Mouse (Mus musculus) adrenal gland, postnatal 14 days (tissue): ENCODE measurements around the gene Slit2. TPM values are rescaled to one million over a fixed set of nuclear protein-coding genes. Genes with fewer than 3 reads are reported as not detected.
A peak's percentile ranks its signal among the peaks of the same experiment; 100 is the strongest.

ENCODE experiments used
- DNase-seq: peaks from one replicate; pipeline ENCODE4 v3.0.0; 2021; ENCODE audit warnings: mixed read lengths
- total RNA-seq: library from RNA; stranded (reverse); gene quantifications from 2 replicates; pipeline ENCODE4 v1.2.3, GENCODE M21; 2021

Gene Slit2
- total RNA-seq, 1 experiment from 2014 or later: 15.2 TPM

DNA sequence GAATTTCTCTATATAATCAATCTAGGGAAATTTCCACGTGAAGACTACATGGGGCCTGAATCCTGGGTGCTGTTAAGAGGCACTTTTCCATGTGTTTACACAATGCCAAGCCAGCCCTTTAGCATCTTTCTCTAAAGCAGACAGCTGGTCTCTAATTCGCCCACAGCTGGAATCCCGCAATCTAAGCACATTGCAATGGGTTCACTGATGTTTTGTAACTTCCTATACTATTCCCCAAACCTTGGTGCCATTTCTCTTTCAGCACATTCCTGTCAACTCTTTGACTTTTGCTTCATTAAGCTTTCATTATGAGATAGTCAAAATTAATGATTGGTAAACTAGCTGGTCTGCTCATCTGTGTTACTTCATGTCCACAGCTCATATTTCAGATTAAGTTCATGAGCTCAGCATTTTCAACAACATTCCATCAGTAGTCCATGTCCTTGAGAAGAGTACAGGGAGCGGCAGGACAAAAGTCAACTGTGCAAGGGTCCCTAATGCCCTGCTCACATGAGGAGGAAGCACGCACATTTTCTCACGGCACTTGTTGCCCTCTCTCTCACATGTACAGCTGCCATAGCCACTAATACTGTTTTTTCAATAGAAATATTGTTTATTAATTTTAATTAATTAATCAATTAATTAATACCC, 247.6 kb downstream of the Slit2 start:
- DNase-seq: no peak

DNA sequence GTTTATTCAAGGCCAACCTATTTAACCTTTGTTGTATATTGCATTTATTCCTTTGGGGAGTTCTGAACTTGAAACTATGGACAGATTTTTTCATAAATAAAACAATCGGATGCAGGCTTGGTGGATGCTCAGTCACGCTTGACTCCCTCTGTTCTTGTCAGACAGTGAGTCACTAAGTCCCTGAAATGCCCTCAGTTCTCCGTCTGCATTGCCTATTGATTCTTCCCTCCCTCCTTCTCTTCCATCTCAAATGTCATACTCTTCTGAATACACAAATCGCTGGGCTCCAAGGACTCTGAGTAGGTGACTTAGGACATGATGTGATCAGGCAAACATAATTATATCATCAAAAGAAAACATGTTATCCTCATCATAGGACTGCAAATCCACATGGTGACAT, 251.8 kb downstream of the Slit2 start:
- DNase-seq: no peak

DNA sequence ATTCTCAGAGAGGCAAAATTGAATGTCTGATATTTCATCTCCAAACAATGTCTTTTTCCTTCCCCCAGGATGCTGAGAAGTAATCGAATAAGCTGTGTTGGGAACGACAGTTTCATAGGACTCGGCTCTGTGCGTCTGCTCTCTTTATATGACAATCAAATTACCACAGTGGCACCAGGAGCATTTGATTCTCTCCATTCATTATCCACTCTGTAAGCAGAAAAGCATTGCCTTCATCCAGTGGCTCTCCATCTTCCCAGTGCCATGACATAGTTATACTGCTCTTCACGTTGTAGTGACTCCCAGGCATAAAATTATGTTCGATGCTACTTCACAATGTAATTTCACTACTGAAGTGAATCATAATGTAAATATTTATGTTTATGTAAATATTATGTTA, 252.3 kb downstream of the Slit2 start:
- DNase-seq: no peak

DNA sequence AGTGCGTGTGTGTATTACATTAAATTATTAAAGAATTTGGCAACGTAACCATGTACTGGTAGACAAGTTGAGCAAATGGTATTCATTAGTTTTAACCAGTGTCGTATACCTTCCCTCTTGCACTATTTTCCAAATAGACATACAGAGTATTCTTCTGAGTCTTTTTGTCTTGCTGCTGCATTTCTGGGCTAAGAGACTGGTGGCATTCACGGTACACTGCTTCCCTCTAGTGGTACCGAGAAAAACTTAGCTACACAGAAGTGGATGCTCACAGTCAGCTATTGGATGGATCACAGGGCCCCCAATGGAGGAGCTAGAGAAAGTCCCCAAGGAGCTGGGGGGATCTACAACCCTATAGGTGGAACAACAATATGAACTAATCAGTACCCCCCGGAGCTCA, 257.8 kb downstream of the Slit2 start:
- DNase-seq: peak; percentile 18

DNA sequence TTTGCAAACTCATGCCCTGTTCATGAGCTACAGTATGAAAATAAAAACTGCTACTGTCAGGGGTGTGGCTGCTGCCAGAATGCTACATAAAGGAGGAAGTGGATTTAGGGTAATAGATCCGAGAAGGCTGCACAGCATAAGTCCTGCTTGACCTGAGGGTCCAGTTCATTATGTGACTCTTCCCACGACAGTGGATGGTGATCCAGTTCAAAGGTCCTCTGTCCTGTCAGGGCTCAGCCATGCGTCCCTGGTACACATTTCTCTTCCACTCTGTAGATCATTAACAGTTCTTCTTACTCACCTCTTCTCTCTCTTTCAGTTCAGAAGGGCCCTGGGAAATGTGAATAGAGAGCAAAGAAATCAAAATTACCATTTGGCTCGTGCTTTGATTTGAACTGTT, 265.4 kb downstream of the Slit2 start:
- DNase-seq: no peak

DNA sequence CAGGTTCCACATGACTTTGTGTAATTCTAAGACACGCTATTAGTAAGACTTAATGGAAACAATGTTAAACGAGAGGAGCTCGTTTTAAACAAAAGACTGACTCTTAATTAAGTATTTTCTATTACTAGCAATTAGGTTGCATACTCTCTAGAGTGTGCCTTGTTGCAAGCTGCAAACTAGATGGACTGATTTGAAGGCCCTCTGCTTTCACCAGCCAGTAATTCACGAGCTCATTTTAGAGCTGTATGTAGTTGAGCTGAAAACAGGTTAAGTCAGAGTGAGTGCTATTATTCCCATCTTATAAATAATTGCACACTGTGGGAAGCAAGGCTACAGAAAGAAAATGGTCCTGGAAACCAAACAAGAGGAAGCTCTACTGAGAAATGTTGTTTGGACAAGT, 294.6 kb downstream of the Slit2 start:
- no peak for DNase-seq

DNA sequence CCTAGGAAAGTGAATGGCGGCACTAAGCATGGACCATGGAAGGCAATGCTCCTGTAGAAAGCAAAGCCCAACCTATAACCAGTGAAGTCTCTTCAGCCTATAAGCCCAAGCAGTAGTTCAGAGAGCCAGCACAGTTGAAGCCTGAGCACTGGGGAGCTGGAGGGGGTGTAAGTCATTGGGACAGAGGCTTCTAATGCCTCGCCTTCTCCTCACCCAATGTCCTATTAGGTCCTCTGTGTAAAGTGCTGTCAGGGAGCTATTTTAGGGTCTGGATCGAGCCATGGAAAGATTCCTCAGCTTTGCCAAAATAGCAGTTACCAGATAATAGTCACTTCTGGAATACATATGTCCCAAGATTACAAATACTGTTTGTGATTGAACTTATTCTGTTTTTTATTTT, 318.2 kb downstream of the Slit2 start:
- DNase-seq: no peak

DNA sequence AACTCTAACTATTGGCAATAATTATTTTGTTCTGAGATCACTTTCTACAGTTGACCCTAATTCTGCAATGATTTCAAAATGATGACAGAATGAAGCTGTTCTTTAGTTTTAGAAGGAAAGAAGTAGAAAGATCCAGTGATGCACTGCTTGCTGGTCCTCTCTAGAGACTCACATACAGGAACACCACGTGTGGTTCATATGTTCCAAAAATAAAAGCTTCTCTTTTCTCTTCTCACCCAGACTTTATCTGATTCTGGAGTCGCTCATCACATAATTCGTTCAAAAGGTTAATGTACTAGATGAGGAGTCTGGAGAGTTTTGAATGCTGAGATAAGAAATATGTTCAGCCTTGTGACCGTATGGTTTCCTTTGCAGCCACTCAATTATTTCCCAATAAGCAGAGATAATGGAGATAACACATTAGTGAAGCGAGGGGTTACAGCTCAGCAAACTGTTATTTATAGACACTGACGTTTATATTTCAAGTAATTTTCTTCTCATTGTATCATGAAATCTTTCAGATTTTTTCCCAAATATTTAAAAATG, 332.2 kb downstream of the Slit2 start:
- no peak for DNase-seq

DNA sequence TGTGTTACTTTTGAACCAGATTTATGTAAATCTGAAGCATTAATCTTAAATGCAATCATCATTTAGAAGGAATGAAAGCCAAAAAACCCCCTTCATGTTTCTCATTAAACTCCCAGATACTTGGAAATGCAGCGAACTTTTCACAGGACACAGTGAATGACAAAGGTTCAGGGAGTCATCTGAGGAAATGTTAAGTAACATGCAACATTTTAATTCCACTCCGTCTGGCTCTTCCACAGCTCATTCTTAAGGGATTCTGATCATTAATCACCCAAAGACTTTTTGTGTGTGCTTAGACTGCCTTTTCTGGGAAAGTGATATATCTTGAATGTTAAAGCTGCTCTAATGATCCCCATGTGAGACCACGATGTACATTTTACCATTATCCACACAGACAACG, 337.7 kb downstream of the Slit2 start:
- no peak for DNase-seq

DNA sequence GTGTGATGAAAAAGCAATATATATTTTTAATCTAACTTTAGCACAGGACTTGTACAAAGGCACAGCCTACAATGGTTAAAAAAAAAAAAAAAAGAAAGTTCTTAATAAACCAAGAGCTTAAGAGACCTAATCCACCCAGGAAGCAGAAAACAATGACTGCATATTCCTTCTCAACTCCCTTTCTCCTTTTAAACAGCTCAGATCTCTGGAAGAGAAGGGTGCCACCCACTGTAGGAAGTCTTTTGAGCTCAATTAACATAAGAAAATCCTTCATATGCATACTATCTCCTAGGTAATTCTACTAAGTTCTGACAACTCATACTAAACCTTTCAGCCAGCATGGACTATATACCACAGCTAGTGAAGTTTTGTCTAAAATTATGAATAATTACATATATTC, 343.3 kb downstream of the Slit2 start:
- no peak for DNase-seq

DNA sequence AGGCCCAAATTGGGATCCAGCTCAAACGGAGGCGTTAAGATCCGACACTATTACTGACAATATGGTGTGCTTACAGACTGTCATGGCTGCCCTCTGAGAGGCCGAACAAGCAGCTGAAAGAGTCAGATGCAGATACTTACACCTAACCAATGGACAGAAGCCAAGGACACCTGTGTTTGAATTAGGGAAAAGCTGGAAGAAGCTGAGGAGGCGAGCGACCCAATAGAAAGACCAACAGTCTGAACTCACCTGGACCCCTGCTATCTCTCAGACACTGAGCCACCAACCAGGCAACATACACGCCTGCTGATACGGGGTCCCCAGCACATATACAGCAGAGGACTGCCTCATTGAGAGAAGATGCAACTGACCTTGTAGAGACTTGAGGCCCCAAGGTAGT, 344.7 kb downstream of the Slit2 start, which contains the start of gene 5730480H06Rik:
Gene 5730480H06Rik, plus strand, starts transcription at position 301 of the 400 bp plus-strand sequence.
- DNase-seq: no peak

DNA sequence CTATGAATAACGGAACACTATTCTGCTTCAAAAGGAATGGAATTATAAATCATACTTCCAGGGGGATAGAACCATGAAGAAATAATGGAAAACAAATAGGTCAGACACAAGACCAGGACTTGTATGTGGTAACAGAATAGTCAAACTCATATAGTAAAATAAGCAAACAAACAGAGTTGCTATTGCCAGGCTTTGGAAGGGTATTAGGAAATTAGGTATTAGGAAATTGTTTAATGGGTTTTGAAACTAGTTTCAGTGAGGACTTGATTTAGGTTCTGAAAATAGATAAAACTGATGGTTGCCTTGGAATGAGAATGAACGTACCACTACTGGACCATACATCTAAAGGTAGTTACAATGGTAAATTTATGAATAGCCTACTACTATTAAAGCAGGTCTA, 346.8 kb downstream of the Slit2 start:
- no peak for DNase-seq

DNA sequence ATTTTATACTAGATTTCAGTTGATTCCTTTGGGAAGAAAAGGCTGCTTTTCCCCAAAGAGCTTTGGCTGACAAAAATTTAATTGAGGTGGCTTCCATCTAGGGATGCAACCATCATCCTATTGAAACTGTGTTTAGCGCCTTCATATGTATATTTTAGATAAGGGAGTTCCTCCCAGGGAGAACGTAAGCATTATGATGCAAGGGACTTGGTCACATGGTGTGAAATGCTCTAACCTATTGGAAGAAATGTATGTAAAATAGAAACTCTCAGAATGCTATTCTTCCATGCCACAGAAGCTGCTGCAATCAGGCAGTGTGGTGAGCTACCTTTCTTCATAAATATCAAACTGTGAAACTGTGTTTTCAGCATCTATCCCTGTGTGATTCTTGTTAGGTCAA, 347.9 kb downstream of the Slit2 start:
- no peak for DNase-seq

DNA sequence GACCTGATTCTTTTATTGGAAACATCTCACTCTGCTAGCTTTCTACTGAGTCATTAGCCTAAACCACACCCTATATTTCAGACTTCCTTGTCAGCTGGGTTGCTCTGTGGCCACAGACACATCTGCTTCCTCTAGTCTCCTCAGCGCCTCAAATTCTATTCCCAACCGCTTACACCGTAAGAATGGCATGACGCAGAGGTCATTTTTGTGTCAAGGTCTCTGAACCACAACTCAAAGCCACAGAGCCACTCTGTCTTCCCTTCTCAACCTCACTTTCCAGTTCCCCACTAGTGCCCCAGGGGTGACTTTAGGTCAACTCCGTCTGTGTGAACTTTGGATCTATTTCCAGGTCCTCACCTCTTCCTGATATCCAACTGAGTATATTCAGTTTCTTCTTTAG, 348.5 kb downstream of the Slit2 start:
- DNase-seq: peak; percentile 14

DNA sequence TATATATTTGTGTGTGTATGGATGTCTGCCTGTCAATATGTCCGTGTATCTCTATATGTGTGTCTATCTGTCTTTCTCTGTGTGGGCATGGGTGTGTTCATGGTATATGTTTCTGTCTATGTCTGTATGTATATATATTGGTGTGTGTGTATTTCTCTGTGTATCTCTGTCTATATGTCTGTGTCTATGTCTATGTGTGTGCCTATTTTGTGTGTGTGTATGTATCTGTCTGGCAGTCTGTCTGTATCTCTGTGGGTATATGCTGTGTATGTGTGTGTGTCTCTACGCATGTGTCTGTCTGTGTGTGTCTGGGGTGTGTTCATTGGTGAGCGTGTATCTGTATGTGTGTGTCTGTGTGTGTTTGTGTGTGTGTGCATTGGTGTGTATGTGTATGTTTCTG, 350.5 kb downstream of the Slit2 start:
- DNase-seq: no peak

DNA sequence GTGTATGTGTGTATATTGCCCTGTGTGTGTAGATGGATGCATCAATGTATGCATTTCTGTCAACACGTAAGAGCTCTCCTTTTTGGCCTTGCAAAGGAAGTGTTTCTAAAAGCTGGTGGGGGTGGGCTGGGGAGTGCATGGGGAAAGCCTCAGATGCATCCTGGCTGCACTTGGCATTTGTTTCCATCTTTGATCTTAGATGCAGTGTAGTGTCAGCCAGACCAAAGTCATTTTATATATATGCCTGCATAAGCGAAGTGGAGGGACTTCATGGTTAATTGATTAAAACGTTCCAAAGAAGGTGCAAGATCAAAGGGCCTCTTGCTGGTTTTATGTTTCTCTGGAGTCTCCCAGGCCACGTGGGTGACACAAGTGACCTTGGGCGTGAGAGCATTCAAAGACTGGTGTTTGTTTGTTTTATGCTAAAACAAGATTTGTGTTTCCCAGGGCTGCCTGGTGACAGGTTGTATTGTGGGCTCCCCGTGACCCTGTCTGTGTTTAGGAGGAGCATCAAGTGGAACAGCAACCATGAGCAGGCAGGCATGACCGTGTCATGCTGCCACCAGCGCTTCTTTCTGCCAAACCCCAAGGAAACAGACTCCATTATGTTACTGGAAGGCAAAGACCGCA, 351.1 kb downstream of the Slit2 start:
- DNase-seq: peak; percentile 13

DNA sequence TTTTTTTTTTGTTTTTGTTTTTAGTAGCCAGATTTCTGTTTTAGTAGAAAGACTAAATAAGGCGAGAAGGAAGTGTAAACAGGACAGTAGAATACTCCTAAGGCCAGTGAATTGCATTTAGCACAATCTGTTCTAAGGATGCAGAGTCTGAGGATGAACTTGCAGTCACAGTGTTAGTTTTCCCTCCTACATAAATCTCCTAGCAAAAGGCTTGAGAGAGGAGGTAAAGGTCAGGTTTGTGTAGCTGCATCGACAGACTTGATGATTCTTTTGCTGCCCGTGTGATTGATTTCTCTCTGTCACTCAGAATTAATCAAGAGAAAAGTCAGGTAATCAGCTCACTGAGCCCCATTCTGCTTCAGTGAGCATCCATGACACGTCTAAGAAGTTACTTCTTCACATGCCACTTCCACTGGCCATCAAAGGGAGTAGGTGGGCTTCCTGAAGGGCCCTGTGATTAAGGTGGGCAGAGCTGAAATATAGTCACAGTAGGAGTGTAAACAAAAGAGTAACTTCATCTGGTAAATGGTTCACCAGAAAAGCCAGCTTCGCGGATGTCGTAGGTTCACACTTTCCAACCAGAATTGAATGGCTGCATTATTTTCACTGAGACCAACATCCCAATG, 358.0 kb downstream of the Slit2 start:
- DNase-seq: no peak

DNA sequence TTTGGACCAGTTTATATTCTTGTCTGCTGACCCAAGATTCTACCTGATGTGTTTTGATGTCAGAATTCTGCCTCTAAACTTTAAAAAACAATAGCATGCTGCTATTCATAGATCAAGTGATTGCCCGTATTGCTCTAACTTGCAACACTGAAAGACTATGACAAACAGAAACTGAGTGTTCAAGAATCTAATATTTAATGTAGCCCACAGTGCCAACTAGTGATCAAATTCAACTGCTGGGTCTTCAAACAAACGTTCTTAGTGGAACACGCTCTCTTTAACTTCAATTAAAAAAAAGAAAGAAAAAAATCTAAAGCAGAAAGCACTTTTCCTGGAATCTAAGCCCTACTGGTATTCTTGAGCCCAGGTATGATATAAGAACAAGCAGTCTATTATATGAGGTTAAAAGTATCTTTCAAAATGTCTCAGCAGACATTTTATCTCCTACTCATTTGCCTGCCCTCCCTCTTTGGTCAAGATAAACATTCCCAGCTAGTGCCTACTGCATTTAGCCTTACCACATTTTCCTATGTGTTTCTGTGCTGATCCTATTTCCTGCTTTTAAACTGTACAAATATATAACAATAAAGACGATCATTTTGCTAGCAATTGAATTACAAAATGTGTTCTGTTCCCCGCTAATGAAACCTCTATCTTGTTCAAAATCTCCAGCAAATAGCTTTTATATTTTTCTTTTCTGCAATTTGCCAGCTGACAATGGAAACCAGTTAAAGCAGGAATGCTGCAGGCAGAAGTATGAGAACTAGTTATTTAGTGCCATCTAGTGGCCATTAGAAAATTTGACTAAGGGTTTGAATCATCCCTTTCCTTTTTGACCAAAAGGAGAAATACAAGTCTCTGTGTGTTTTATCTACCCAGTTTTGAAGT, 362.4 kb downstream of the Slit2 start:
- peak; percentile 6 for DNase-seq

DNA sequence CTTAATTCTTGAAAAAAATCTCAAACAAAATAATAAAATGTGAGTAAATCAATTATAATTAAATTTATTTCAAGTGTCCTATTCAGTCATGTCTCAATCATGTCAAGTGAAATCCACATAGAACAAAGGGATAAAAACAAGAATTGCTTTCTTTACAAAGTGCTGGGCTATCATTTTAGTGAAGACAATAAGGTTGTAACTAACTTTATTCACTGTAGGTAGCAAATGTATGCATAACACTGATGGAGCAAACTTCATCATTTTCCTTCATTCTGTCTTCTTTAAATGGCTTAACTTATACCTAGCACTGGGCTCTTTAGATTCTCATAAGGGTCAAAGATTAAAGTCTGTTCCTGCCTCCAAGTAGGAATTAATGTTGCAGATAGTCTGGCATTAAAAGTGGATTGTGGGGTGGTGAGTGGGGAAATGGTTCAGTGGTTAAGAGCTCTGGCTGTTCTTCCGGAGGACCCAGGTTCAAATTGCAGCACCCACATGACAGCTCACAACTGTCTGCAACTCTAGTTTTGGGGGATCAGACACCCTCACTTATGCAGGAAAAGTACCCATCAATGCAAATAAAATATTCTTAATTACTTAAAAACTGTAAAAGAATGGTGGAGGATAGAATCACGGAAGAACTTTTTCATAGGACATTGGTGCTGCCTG, 363.2 kb downstream of the Slit2 start:
- DNase-seq: no peak

DNA sequence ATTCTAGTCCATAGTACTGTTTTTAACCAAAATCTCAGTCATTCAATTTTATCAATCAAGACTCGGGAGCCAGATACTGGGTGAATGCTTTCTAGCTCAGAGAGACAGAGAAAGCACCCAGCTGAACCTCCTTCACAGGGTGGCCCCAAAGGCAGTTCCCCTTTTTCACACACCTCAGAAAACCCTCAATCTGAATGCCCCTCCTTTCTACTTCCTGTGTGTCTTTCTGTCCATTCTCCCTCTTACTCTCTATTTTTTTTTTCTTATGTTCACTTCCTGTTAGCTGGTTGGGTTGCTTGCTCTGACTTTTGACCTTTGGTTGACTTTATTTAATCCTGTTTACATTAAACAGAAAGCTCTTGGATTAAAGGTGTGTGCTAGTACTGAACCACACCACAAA, 366.4 kb downstream of the Slit2 start:
- no peak for DNase-seq
